Mouse (Mus musculus): Measurements from ENCODE around the gene Hgf. TPM values are rescaled to one million over a fixed set of nuclear protein-coding genes. Genes with fewer than 3 reads are reported as not detected.

Gene Hgf
- total RNA-seq, 1 experiment from 2014 or later: 1.7 TPM

Other genes with a start within 250 kb of the Hgf start
- not detected in 2 replicates for gene Gm28710, start 238.3 kb downstream of the Hgf start, total RNA-seq (2021)

Measured in adrenal gland, postnatal 25 days (tissue).